Mouse (Mus musculus) G1E-ER4 (cell line): Measurements from ENCODE around the gene Hk1. TPM values are rescaled to one million over a fixed set of nuclear protein-coding genes. Genes with fewer than 3 reads are reported as not detected.

Experiments used
- GATA1 ChIP-seq: IDR thresholded peaks from one replicate; pipeline ENCODE4 v1.8.0; 2012; ENCODE audit warnings: low read length, inconsistent platforms
- polyA plus RNA-seq: library from polyadenylated mRNA; stranded (reverse); fragments of >175 nt; gene quantifications from 2 replicates; pipeline ENCODE4 v1.2.3, GENCODE M21; 2012

Gene Hk1
- polyA plus RNA-seq, 1 experiment: 295 TPM

DNA sequence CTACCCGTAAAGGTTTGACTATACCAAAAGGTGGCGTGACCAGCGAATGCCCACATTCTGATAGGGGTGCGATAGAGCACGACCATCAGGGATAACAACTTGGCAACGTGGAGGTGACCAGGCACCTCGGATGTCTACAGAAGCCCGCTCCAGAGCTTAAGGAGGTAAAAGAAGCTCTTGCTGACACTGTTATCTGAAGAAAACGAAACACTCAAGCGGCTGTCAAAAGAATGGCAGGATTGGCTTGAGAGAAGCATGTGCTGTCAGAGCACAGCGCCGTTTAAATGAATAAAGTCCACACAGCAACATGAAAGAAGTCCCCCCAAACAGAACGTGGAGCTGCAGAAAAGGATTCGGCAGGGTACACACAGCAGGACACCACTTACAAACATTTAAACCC is 46.4 kb downstream of the Hk1 start:
- TF ChIP-seq GATA1: no peak

DNA sequence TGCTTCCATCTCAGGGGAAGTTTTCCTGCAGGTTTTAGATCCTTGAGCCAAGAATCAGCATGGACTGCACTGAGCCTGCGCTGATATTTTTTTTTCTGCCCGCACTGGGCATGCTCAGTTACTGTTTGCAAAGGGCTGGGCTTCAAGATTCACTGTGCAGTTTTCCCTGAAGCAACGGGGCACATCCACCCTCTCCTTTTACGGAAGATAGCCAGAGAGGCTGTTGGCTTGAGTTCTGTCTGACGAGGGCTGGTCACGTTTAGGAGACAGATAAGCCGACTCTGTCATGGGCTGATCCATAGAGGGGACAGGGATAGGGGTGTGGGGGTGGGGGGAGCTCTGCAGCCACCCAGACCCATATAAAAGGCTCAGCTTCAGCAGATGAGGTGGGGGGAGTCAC is 47.2 kb downstream of the Hk1 start:
- TF ChIP-seq GATA1: no peak

DNA sequence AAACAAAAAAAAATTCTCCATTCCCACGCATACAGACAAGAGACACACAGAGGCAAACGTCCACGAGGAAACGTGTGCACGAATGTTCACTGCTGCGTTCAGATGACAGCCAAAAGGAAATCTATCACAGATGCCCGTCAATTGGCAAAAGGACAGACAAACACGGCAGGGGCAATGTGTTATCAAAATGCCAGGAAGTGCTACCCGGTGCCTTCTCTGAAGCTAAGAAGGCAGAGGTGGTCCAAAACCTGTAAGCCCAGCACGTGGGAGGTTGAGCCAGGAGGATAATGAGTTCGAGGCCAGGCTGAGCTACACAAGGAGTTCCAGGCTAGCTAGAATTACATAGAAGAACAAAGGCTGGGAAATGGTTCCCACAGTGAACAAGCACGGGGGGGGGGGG is 47.9 kb downstream of the Hk1 start:
- TF ChIP-seq GATA1: no peak

DNA sequence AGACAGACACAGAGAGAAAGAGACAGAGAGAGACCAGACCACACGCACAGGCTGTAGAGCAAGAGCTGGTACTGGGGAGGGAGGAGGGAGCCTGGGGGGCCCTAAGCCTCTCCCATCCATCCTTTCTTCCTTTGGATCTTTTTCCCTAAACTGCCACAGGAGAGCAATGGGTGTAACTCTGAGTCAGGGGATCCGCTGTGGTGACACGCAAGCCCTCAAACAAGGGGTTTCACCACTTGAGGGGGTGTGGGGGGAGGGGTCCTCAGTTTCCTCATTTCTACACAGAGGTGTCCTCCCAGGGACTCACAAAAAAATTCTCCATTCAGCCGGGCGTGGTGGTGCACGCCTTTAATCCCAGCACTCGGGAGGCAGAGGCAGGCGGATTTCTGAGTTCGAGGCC is 48.4 kb downstream of the Hk1 start:
- TF ChIP-seq GATA1: no peak

DNA sequence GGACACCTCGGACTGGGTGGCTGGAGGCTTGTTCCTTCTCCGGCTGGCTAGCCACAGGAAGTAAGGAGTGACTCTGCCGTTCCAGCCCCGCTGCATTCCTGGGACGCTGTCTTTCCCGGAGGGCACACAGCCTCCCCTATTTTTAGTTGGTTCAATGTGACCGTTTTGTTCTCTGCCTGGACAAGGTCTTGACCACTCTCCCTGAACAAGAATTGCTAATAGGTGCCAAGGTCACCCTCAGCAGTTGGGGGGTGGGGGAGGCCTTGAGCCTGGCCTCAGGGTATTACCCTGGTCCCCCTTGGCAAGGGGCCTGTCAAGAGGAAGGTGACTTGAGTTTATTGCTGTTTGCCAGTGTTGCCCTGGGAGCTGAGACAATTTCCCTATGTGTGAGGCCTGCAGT is 49.9 kb downstream of the Hk1 start:
- no peak for TF ChIP-seq GATA1

DNA sequence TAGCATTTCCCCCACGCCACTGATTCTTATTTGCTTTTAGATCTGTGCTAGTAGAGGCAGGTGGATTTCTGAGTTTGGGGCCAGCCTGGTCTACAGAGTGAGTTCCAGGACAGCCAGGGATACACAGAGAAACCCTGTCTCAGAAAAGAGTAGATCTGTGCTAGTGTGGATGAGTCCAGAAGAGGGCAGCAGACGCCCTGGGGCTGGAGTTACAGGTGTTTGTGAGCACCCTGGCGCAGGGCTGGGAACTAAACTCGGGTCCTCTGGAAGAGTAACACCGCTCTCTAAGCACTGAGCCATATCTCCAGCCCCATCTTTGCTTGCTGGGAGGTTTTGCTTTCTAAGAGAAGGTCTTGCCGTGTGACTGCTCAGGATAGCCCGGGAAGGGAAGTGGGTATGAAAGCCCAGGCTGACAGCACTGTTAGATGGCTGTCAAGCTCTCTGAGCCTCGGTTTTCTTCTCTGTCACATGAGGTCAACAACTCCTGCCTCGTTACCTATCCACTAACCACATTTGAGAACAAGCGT is 50.8 kb downstream of the Hk1 start:
- TF ChIP-seq GATA1: no peak

DNA sequence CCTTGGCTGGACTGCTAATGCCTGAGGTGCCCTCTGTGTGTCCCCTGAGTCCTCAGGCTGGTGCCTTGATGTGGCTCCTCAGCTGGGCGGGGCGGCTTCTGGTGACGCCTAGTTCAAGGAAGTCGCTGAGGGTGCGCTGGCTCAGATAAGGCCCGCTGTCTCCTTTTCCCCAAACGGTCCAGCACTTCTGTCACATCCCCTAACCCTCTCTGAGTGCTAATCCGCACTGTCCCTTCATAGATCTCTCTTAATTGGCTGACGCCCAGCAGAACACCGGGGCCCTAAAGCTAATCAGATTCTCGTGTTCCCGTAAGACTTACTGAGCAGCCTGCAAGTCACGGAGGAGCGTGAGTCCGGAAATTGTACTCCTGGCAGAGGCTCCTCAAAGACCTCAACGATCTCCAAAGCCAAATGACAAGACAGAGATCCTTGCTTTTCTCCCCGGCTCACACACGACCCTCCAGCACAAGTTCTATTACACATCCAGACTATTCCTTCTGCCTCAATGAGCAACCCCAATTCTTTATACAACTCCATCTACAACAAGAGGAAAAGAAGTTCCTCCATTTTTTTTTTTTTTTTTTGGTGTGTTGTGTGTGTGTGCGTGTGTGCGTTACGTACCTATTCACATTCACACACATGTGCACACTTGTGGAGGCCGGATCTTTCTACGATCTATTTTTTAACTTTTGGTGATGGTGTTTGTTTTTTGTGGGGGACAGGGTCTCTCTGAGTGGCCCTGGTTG is 52.0 kb downstream of the Hk1 start:
- no peak for TF ChIP-seq GATA1

DNA sequence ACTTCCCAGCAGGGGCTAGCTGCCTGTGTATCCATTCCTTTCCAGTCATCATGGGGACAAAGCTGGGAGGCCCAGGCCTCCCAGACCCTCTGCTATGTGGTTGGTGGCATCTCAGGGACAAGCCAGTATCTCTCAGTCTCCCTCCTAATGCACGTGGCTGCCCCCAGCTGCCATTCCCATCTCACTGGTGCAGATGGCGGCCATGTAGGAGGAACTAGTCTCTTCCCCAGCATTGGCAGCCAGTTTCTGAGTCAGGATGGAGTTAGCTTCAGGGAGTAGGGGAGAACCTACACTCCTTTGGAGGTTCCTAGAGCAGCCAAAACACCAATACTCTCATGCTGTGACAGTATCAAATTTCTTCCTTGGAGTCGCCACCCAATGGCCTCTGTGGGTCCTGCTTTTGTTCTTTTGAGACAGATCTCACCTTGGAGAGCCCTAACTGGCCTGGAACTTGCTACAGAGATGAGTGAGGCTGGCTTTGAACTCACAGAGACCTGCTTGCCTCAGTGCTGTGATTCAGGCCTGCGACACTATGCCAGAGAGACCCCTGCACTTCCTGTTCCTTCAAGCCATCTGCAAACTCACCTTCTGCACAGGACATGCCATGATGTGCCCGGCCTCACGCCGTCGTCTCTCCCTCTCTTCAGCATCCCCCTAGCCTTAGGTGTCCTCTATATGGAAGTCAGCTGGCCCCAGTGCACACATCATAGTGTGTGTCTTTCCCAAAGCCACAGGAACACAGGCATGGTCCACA is 52.7 kb downstream of the Hk1 start:
- TF ChIP-seq GATA1: no peak

DNA sequence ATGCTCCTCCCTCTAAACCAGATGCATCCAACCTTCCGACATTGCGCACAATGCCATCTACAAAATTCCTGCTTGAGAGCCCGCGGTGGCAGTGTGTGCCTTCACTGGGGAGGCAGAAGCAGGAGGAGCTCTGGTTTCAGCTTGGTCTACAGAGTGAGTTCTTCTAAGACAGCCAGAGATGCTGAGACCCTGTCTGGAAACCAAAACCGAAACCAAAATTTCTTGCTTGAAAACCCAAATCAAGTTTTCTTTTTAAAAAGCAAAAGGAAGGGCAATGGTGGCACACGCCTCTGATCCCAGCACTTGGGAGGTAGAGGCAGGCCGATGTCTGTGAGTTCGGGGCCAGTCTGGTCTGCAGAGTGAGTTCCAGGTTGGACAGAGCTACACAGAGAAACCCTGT is 53.7 kb downstream of the Hk1 start:
- no peak for TF ChIP-seq GATA1

DNA sequence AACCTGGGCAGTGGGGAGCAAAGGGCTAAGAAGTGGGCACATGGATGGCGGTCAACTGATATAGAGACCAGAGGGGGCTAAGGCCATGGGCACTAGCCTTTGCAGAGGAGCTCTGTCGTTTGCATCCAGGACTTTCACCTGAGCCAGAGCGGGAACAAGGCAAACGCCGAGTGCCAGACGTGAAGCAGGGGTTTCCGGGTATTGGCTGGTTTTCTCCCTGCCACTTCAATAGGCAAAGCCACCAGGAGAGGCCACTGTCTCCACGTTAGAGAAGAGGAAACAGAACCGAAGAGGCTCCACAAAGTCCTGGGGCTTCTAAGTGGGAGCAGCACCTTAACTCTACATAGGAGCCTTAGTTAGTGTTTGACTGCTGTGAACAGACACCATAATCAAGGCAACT is 58.3 kb downstream of the Hk1 start:
- no peak for TF ChIP-seq GATA1

DNA sequence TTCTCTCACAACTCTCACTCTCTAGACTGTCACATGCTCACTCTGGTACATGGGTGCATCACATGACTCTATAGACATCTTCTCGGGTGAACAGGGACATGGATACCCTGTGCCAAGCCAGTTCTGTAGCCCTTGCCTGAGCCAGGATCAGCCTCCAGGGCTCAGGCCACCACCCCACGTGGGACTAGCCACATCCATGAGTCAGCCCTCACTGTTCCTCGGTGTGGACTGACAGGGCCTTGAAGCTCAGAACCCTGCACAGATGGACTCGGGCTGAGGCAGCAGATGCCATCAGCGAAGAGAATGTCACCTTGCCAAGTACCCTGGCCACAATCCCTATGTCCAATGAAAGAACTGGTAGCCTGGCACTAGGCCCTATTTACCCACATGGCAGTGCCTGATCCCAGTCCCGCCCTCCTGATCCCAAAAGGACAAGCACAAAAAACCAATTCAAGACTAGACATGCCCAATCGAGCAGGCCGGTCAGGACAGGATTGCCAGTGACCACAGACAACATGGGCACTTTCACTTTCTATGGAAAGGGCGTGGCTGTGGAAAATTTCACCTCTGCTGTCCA is 59.2 kb downstream of the Hk1 start:
- TF ChIP-seq GATA1: no peak

DNA sequence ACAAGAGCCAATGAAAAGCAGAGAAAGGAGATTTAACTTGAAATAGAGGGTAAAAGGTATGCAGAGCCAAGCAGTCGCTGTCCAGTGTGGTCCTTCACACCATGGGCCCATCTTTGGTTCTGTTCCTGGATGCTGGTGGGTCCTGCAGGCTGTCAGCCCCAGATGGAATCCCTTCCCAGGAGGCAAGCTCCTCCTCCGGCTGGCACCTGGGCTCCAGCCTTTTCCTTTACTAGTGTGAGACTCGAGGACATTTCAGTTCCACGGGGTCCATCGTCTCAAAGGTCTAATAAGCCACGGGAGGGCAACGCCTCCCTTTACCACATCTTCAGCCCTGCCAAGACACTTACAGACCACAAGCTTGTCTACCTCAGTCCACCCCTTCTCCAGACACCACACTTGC is 60.6 kb downstream of the Hk1 start:
- TF ChIP-seq GATA1: no peak

DNA sequence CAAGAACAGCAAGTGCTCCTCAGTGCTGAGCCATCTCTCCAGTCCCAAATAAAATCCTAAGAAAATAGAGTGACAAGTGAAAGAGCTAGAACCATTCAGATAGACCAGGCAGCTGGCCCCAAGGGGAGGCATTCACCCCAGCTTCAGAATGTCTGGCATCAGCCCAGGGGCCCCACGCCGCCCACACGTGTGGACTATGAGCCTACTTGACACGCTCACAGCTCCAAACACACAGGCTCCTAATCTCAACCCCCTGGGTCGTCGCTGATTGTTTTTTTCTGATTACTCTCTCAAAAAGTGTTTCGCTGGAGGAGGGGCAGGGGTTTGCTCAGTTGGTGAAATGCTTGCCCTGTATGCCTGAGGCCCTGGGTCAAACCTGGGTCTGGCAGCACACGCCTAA is 63.2 kb downstream of the Hk1 start:
- TF ChIP-seq GATA1: no peak

DNA sequence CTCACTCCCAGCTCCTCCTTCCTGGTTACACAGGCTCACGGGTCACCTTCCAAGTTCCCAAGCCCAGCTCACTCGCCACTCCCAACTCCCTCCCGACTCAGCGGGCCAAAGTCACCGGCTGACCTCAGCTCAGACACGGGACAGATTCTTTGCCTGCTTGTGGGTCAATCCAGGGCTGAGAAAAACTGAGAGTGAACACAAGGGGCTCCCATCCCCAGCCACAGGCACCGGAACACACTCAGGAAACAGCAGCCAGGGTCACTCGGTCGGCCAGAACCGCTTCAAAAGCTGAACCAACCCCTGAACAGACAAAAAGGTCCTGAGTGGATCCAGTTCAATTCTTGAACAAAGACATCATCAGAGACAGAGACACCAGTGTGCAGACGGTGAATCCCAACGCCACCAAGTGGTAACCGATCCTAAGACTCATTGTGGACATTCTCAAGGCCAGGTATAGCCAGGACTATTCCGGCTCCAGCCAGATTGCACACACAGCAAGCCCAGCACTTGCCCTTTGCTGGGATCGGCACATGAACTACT is 65.8 kb downstream of the Hk1 start:
- TF ChIP-seq GATA1: no peak

DNA sequence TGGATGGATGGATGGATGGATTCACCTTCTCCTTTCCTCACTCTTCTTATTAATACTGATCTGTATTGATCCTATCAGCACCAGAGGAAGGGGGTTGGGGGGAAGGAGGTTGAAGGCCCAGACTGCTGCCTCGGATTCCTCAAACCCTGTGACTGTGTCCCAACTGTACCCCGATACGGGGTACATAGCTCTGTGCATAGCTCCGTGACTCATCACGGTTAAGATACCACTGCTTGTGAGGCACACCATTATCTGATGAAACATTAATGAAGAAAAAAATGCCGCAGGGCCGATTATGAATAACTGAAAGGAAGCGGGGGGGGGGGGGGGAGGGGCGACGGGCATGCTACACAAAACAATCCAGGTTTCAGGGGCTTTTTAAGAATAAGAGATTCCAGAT is 66.6 kb downstream of the Hk1 start:
- TF ChIP-seq GATA1: no peak

DNA sequence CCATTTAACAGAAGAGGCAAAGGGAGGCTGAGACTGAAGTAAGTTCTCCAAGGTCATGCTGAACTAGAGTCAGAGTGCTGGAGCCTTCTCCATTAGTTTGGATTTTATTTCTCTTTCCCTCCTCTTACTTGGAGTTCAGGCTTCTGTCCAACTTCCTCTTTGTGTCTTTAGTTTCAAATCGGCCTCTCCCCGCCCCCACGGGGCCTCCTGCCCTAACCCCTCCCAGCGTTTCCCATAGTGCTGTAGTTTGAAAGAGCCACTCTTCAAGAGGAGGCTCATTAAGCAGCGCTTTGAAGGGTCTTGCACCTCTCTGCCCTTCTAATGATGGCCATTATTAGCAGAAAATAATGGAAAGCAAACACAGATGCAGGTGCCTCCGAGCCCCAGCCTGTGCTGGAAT is 68.2 kb downstream of the Hk1 start:
- no peak for TF ChIP-seq GATA1
